In genomic region chr13:23436231-23436661, GRCm38 (mm10) we compare ENCODE assay signal across 9 mouse cellular contexts. TPM values are rescaled to one million over a fixed set of nuclear protein-coding genes. Genes with fewer than 3 reads are reported as not detected.
DNase-seq lines count a peak whose midpoint lies in the region; ATAC-seq and TF ChIP-seq lines count a peak whose summit lies in the region.
"Had no signal": no experiment of that assay in that cellular context is flagged by ENCODE, and none has a peak within 500 bp of the region (broad histone marks: within the 10 kb centered on the region; RNA-seq: fewer than 3 reads in every experiment).

No protein-coding gene starts in this region.

- intact Hi-C loops in heart, postnatal 36 days (cut with DNase I): loop anchor here (10.0 kb wide), 2 partner anchors 1491 to 1581 kb away; partner anchors contain the start of gene Zfp184

- no peaks in the 10 kb centered on the region for H3K4me1 ChIP-seq in ES-E14 (ENCODE audit: control insufficient read depth in 2 of 2, insufficient read depth in 2 of 2, low read length in 2 of 2, poor library complexity in 1 of 2)
- H3K4me1 ChIP-seq in embryonic facial prominence, embryonic 10.5 days: peaks cover 26% of the 10 kb centered on the region
- no peaks in the 10 kb centered on the region for H3K4me1 ChIP-seq in limb, embryonic 11.5 days (ENCODE audit: control insufficient read depth, insufficient read depth, low read length)
- H3K4me1 ChIP-seq in midbrain, embryonic 14.5 days (ENCODE audit: control insufficient read depth, insufficient read depth, low read length): no peaks in the 10 kb centered on the region

- in situ Hi-C loops in ES-E14 (cut with MboI; ENCODE audit: low sequenced_read_pairs in 2 of 2, unreplicated experiment in 2 of 2): loop anchor here (25.0 kb wide), 1 partner anchor 1524 kb away; no protein-coding TSS in a partner anchor

- WGBS in embryonic facial prominence, embryonic 10.5 days: 2% methylated on average over 11 of the region's 11 CpGs
- WGBS in limb, embryonic 11.5 days: under 1% methylated on average over 11 of the region's 11 CpGs
- 2% methylated on average over 11 of the region's 11 CpGs for WGBS in midbrain, embryonic 14.5 days

- no peaks in the 10 kb centered on the region for H3K27me3 ChIP-seq in embryonic facial prominence, embryonic 10.5 days (replicated peaks; ENCODE audit: low read depth, poor library complexity, severe bottlenecking)
- no peaks in the 10 kb centered on the region for H3K27me3 ChIP-seq in limb, embryonic 11.5 days (ENCODE audit: control insufficient read depth, insufficient read depth, low read length)
- no peaks in the 10 kb centered on the region for H3K27me3 ChIP-seq in midbrain, embryonic 14.5 days (ENCODE audit: control insufficient read depth, insufficient read depth, low read length)

- H3K27ac ChIP-seq in ES-E14 (ENCODE audit: insufficient read depth, low read depth, low read length, poor library complexity, severe bottlenecking): no peak overlapping the region
- H3K27ac ChIP-seq in embryonic facial prominence, embryonic 10.5 days (replicated peaks): no peak overlapping the region
- no peak overlapping the region for H3K27ac ChIP-seq in limb, embryonic 11.5 days (replicated peaks; ENCODE audit: low read depth, low read length)
- no peak overlapping the region for H3K27ac ChIP-seq in midbrain, embryonic 14.5 days (replicated peaks; ENCODE audit: low read depth, low read length)

- H3K4me2 ChIP-seq in limb, embryonic 11.5 days (ENCODE audit: low read depth, severe bottlenecking): peak overlapping the region; percentile 39
- peak overlapping the region; percentile 49 for H3K4me2 ChIP-seq in midbrain, embryonic 14.5 days (ENCODE audit: low read length)

- H3K4me3 ChIP-seq in ES-E14 (ENCODE audit: insufficient read depth in 1 of 2, low read depth in 1 of 2, low read length in 2 of 2, poor library complexity in 1 of 2, severe bottlenecking in 1 of 2): peak overlapping the region; percentile 26 to 73; a peak in 2 of 4 replicates
- peak overlapping the region; percentile 66 for H3K4me3 ChIP-seq in embryonic facial prominence, embryonic 10.5 days
- peak overlapping the region; percentile 25 for H3K4me3 ChIP-seq in limb, embryonic 11.5 days (ENCODE audit: low read depth, low read length)
- H3K4me3 ChIP-seq in midbrain, embryonic 14.5 days (replicated peaks; ENCODE audit: low read depth, low read length): peak overlapping the region; percentile 32

- peak; percentile 61 for DNase-seq in kidney, adult 9 months
- DNase-seq in kidney, adult 11 months: no peak
- DNase-seq in ES-E14 (ENCODE audit: low read depth, low spot score): no peak
- peak; percentile 52 for DNase-seq in embryonic facial prominence, embryonic 10.5 days (ENCODE audit: low spot score)
- peak; percentile 60 to 64 for DNase-seq in heart, postnatal 36 days
- DNase-seq in limb, embryonic 11.5 days (ENCODE audit: low spot score): peak; percentile 71
- DNase-seq in midbrain, embryonic 14.5 days: peak; percentile 73
- DNase-seq in urinary bladder, postnatal 4 days (ENCODE audit: low spot score in 2 of 2): no peak

- no peaks in the 10 kb centered on the region for H3K36me3 ChIP-seq in ES-E14 (ENCODE audit: control insufficient read depth, insufficient read depth, low read length, poor library complexity, severe bottlenecking)
- H3K36me3 ChIP-seq in embryonic facial prominence, embryonic 10.5 days (replicated peaks): no peaks in the 10 kb centered on the region
- no peaks in the 10 kb centered on the region for H3K36me3 ChIP-seq in limb, embryonic 11.5 days (ENCODE audit: control insufficient read depth, insufficient read depth, low read length)
- H3K36me3 ChIP-seq in midbrain, embryonic 14.5 days (ENCODE audit: control insufficient read depth, insufficient read depth, low read length): no peaks in the 10 kb centered on the region

- H3K9ac ChIP-seq in ES-E14 (ENCODE audit: insufficient read depth, low read depth, low read length, poor library complexity, severe bottlenecking): no peak overlapping the region
- no peak overlapping the region for H3K9ac ChIP-seq in limb, embryonic 11.5 days (ENCODE audit: low read length)
- H3K9ac ChIP-seq in midbrain, embryonic 14.5 days (replicated peaks; ENCODE audit: low read length): no peak overlapping the region

- ATAC-seq in limb, embryonic 11.5 days (ENCODE audit: insufficient number of reproducible peaks, low FRiP score, low TSS enrichment, low read depth): no peak
- ATAC-seq in midbrain, embryonic 14.5 days (ENCODE audit: low FRiP score, low TSS enrichment): no peak

- no peaks in the 10 kb centered on the region for H3K9me3 ChIP-seq in ES-E14 (ENCODE audit: control insufficient read depth, insufficient read depth, low read depth, low read length)
- H3K9me3 ChIP-seq in embryonic facial prominence, embryonic 10.5 days: no peaks in the 10 kb centered on the region
- no peaks in the 10 kb centered on the region for H3K9me3 ChIP-seq in limb, embryonic 11.5 days (ENCODE audit: control insufficient read depth, low read length)
- H3K9me3 ChIP-seq in midbrain, embryonic 14.5 days (ENCODE audit: control insufficient read depth, low read length): no peaks in the 10 kb centered on the region

TF ChIP-seq in ES-E14, 5 proteins besides CTCF, POLR2A, EP300 and RAD21:
- TF ChIP-seq ZNF384 (IDR thresholded peaks at IDR 0.05; ENCODE audit: low read depth, low read length) (peak; percentile 95), ZC3H11A (IDR thresholded peaks at IDR 0.05; ENCODE audit: borderline replicate concordance, low read depth, low read length) (no peak), MAFK (IDR thresholded peaks at IDR 0.05; ENCODE audit: insufficient read depth, low read depth, low read length) (peak; percentile 88), HCFC1 (IDR thresholded peaks at IDR 0.05; ENCODE audit: borderline replicate concordance, insufficient read depth, low read length) (peak; percentile 43; the same call in 1 of the 2 replicates), CHD2 (IDR thresholded peaks at IDR 0.05; ENCODE audit: low read depth, low read length) (no peak)

RNA-seq across cellular contexts. Expression of gene Abt1, which starts 12.6 kb away (rescaled TPM):
- total RNA-seq in ES-E14 (2012; rRNA removed): 10.5 and 15.5 TPM in 2 replicates
- polyA plus RNA-seq in embryonic facial prominence, embryonic 10.5 days (2016; fragmentation: Nextera tagmentation; extraction: Ambion mirVana): 15.0 and 15.6 TPM in 2 replicates
- total RNA-seq in heart, postnatal 36 days (2021): 1 to 10 TPM; 4.3 TPM
- polyA plus RNA-seq in limb, embryonic 11.5 days (2014; fragmentation: Nextera tagmentation; extraction: Ambion mirVana): 16.3 and 17.4 TPM in 2 replicates
- polyA plus RNA-seq in midbrain, embryonic 14.5 days (2014; fragmentation: Nextera tagmentation; extraction: Ambion mirVana): 9.3 and 9.9 TPM in 2 replicates

RNA-seq across cellular contexts. Expression of gene Btn1a1, which starts 29.5 kb away (rescaled TPM):
- 0.11 and 0.62 TPM in 2 replicates for total RNA-seq in ES-E14 (2012; rRNA removed)
- polyA plus RNA-seq in embryonic facial prominence, embryonic 10.5 days (2016; fragmentation: Nextera tagmentation; extraction: Ambion mirVana): 0.12 and 0.16 TPM in 2 replicates
- not detected for total RNA-seq in heart, postnatal 36 days (2021)
- not detected in 2 replicates for polyA plus RNA-seq in limb, embryonic 11.5 days (2014; fragmentation: Nextera tagmentation; extraction: Ambion mirVana)
- 0.09 TPM in 1 of 2 replicates, not detected in the other for polyA plus RNA-seq in midbrain, embryonic 14.5 days (2014; fragmentation: Nextera tagmentation; extraction: Ambion mirVana)
- total RNA-seq: left cerebral cortex, postnatal 14 days had no signal

RNA-seq across cellular contexts. Expression of gene Btn2a2, which starts 52.4 kb away (rescaled TPM):
- 0.95 and 1.5 TPM in 2 replicates for total RNA-seq in ES-E14 (2012; rRNA removed)
- polyA plus RNA-seq in embryonic facial prominence, embryonic 10.5 days (2016; fragmentation: Nextera tagmentation; extraction: Ambion mirVana): 0.99 and 1.2 TPM in 2 replicates
- total RNA-seq in heart, postnatal 36 days (2021): not detected
- 1.3 and 2.2 TPM in 2 replicates for polyA plus RNA-seq in limb, embryonic 11.5 days (2014; fragmentation: Nextera tagmentation; extraction: Ambion mirVana)
- polyA plus RNA-seq in midbrain, embryonic 14.5 days (2014; fragmentation: Nextera tagmentation; extraction: Ambion mirVana): not detected in 2 replicates

Comparison
In these comparisons a context has a peak if more than half of its experiments do, and no peak if none do; other contexts are left out.
1. DNase-seq: peak in kidney, adult 9 months (single experiment), embryonic facial prominence, embryonic 10.5 days (single experiment), heart, postnatal 36 days (2 of 2), limb, embryonic 11.5 days (single experiment) and midbrain, embryonic 14.5 days (single experiment); none in kidney, adult 11 months (single experiment), ES-E14 (single experiment) and urinary bladder, postnatal 4 days (0 of 2).
2. Peak in every context shown above with its lines, with median percentiles within 50 percentile points of each other: H3K4me3 ChIP-seq.